Mouse (Mus musculus): ENCODE results near the gene Nfatc4. TPM values are rescaled to one million over a fixed set of nuclear protein-coding genes. Genes with fewer than 3 reads are reported as not detected.

Gene Nfatc4
- polyA plus RNA-seq, 1 experiment from 2014 or later, result 115 TPM

GRCm38 (mm10) chr14:55785195-55785594 is 37.7 kb upstream of the Nfatc4 start:
- Histone ChIP-seq H3K9ac (no peak overlapping the region), H3K9me3 (replicated peaks) (no peaks in the 10 kb centered on the region), H3K27me3 (peaks cover 26% of the 10 kb centered on the region), H3K36me3 (no peaks in the 10 kb centered on the region), H3K27ac (replicated peaks) (no peak overlapping the region), H3K4me1 (peaks cover 41% of the 10 kb centered on the region), H3K4me2 (replicated peaks) (no peak overlapping the region), H3K4me3 (replicated peaks) (no peak overlapping the region)
- WGBS, result 34% methylated on average over 6 of the region's 6 CpGs
- ATAC-seq (ENCODE audit: insufficient number of reproducible peaks, low FRiP score, low TSS enrichment, low read depth), result no peak

GRCm38 (mm10) chr14:55787731-55788130 is 35.2 kb upstream of the Nfatc4 start:
- Histone ChIP-seq H3K4me3 (replicated peaks) (peak overlapping the region; percentile 49), H3K4me2 (replicated peaks) (peak overlapping the region; percentile 80), H3K27ac (replicated peaks) (no peak overlapping the region), H3K4me1 (peaks cover 21% of the 10 kb centered on the region), H3K9ac (no peak overlapping the region), H3K36me3 (no peaks in the 10 kb centered on the region), H3K9me3 (replicated peaks) (no peaks in the 10 kb centered on the region), H3K27me3 (peaks cover 17% of the 10 kb centered on the region)
- no peak for ATAC-seq (ENCODE audit: insufficient number of reproducible peaks, low FRiP score, low TSS enrichment, low read depth)
- WGBS, result 40% methylated on average over 11 of the region's 11 CpGs

GRCm38 (mm10) chr14:55788256-55789050 is 34.5 kb upstream of the Nfatc4 start, which contains the start of gene Ripk3:
TSS of gene Ripk3 (minus strand) at chr14:55788865.
- Histone ChIP-seq H3K4me3 (replicated peaks) (peak within 1 kb of the TSS; percentile 49), H3K4me1 (peaks cover 18% of the 10 kb centered on the region), H3K27me3 (peaks cover 17% of the 10 kb centered on the region), H3K9ac (peak within 1 kb of the TSS; percentile 34; the same call in 1 of the 2 replicates), H3K27ac (replicated peaks) (no peak within 1 kb of the TSS), H3K9me3 (replicated peaks) (no peaks in the 10 kb centered on the region), H3K4me2 (replicated peaks) (peak within 1 kb of the TSS; percentile 80), H3K36me3 (no peaks in the 10 kb centered on the region)
- WGBS, result 5% methylated on average over 40 of the region's 40 CpGs
- ATAC-seq (ENCODE audit: insufficient number of reproducible peaks, low FRiP score, low TSS enrichment, low read depth), result no peak

- Histone ChIP-seq H3K9me3 (replicated peaks) (no peaks in the 10 kb centered on the region), H3K27me3 (no peaks in the 10 kb centered on the region), H3K4me2 (replicated peaks) (no peak overlapping the region), H3K9ac (no peak overlapping the region), H3K4me1 (peaks cover 2% of the 10 kb centered on the region), H3K36me3 (no peaks in the 10 kb centered on the region), H3K4me3 (replicated peaks) (no peak overlapping the region), H3K27ac (replicated peaks) (no peak overlapping the region)
- 47% methylated on average over 2 of the region's 2 CpGs for WGBS
- no peak for ATAC-seq (ENCODE audit: insufficient number of reproducible peaks, low FRiP score, low TSS enrichment, low read depth)
Observed at GRCm38 (mm10) chr14:55793461-55793860, 29.5 kb upstream of the Nfatc4 start.

- H3K4me3 ChIP-seq (replicated peaks), result no peak overlapping the region
- no peak overlapping the region for H3K4me2 ChIP-seq (replicated peaks)
- WGBS, result 56% methylated on average over 2 of the region's 2 CpGs
- H3K9me3 ChIP-seq (replicated peaks), result no peaks in the 10 kb centered on the region
- H3K27ac ChIP-seq (replicated peaks), result no peak overlapping the region
- no peaks in the 10 kb centered on the region for H3K36me3 ChIP-seq
- no peak overlapping the region for H3K9ac ChIP-seq
- no peaks in the 10 kb centered on the region for H3K4me1 ChIP-seq
- no peak for ATAC-seq (ENCODE audit: insufficient number of reproducible peaks, low FRiP score, low TSS enrichment, low read depth)
- H3K27me3 ChIP-seq, result no peaks in the 10 kb centered on the region
Observed at GRCm38 (mm10) chr14:55793946-55794345, 29.0 kb upstream of the Nfatc4 start.

- no peak for ATAC-seq (ENCODE audit: insufficient number of reproducible peaks, low FRiP score, low TSS enrichment, low read depth)
- H3K27ac ChIP-seq (replicated peaks), result no peak overlapping the region
- 78% methylated on average over 15 of the region's 15 CpGs for WGBS
Observed at GRCm38 (mm10) chr14:55795380-55796163, 27.4 kb upstream of the Nfatc4 start.

GRCm38 (mm10) chr14:55814885-55815284 is 8.1 kb upstream of the Nfatc4 start:
- H3K9ac ChIP-seq, result 0 out of 2 replicates have a peak overlapping the region, but pooled peaks have one; percentile 9
- H3K27ac ChIP-seq (replicated peaks), result no peak overlapping the region
- H3K4me2 ChIP-seq (replicated peaks), result peak overlapping the region; percentile 63
- no peak for ATAC-seq (ENCODE audit: insufficient number of reproducible peaks, low FRiP score, low TSS enrichment, low read depth)
- no peaks in the 10 kb centered on the region for H3K36me3 ChIP-seq
- no peaks in the 10 kb centered on the region for H3K9me3 ChIP-seq (replicated peaks)
- H3K4me3 ChIP-seq (replicated peaks), result peak overlapping the region; percentile 43
- WGBS, result 17% methylated on average over 16 of the region's 16 CpGs
- peaks cover 9% of the 10 kb centered on the region for H3K4me1 ChIP-seq
- no peaks in the 10 kb centered on the region for H3K27me3 ChIP-seq

More at GRCm38 (mm10) chr14:55795380-55796163, 27.4 kb upstream of the Nfatc4 start:
- no peaks in the 10 kb centered on the region for H3K27me3 ChIP-seq
- no peaks in the 10 kb centered on the region for H3K9me3 ChIP-seq (replicated peaks)
- H3K4me2 ChIP-seq (replicated peaks), result no peak overlapping the region
- no peak overlapping the region for H3K9ac ChIP-seq
- no peaks in the 10 kb centered on the region for H3K4me1 ChIP-seq
- no peak overlapping the region for H3K4me3 ChIP-seq (replicated peaks)
- H3K36me3 ChIP-seq, result no peaks in the 10 kb centered on the region

GRCm38 (mm10) chr14:55815310-55815751 is 7.6 kb upstream of the Nfatc4 start:
- H3K4me3 ChIP-seq (replicated peaks), result peak overlapping the region; percentile 43
- no peaks in the 10 kb centered on the region for H3K36me3 ChIP-seq
- no peaks in the 10 kb centered on the region for H3K9me3 ChIP-seq (replicated peaks)
- H3K4me1 ChIP-seq, result peaks cover 9% of the 10 kb centered on the region
- ATAC-seq (ENCODE audit: insufficient number of reproducible peaks, low FRiP score, low TSS enrichment, low read depth), result no peak
- 21% methylated on average over 17 of the region's 17 CpGs for WGBS
- H3K9ac ChIP-seq, result 0 out of 2 replicates have a peak overlapping the region, but pooled peaks have one; percentile 9
- H3K27ac ChIP-seq (replicated peaks), result no peak overlapping the region
- H3K4me2 ChIP-seq (replicated peaks), result peak overlapping the region; percentile 63
- H3K27me3 ChIP-seq, result no peaks in the 10 kb centered on the region

GRCm38 (mm10) chr14:55819845-55820405 is 3.0 kb upstream of the Nfatc4 start:
- Histone ChIP-seq H3K4me3 (replicated peaks) (no peak overlapping the region), H3K9ac (no peak overlapping the region), H3K4me2 (replicated peaks) (no peak overlapping the region), H3K4me1 (peaks cover 15% of the 10 kb centered on the region), H3K27me3 (no peaks in the 10 kb centered on the region), H3K27ac (replicated peaks) (no peak overlapping the region), H3K36me3 (no peaks in the 10 kb centered on the region), H3K9me3 (replicated peaks) (no peaks in the 10 kb centered on the region)
- 77% methylated on average over 7 of the region's 7 CpGs for WGBS
- ATAC-seq (ENCODE audit: insufficient number of reproducible peaks, low FRiP score, low TSS enrichment, low read depth), result no peak

GRCm38 (mm10) chr14:55820576-55820975 is 2.4 kb upstream of the Nfatc4 start:
- H3K4me1 ChIP-seq, result peaks cover 16% of the 10 kb centered on the region
- no peaks in the 10 kb centered on the region for H3K27me3 ChIP-seq
- no peak overlapping the region for H3K4me3 ChIP-seq (replicated peaks)
- H3K36me3 ChIP-seq, result no peaks in the 10 kb centered on the region
- H3K4me2 ChIP-seq (replicated peaks), result no peak overlapping the region
- ATAC-seq (ENCODE audit: insufficient number of reproducible peaks, low FRiP score, low TSS enrichment, low read depth), result no peak
- H3K9ac ChIP-seq, result no peak overlapping the region
- H3K27ac ChIP-seq (replicated peaks), result no peak overlapping the region
- no peaks in the 10 kb centered on the region for H3K9me3 ChIP-seq (replicated peaks)
- WGBS, result 78% methylated on average over 9 of the region's 9 CpGs

GRCm38 (mm10) chr14:55822435-55822990 is 431 bp upstream of the Nfatc4 start:
- peak overlapping the region; percentile 76 for H3K4me2 ChIP-seq (replicated peaks)
- no peaks in the 10 kb centered on the region for H3K9me3 ChIP-seq (replicated peaks)
- no peaks in the 10 kb centered on the region for H3K36me3 ChIP-seq
- WGBS, result 2% methylated on average over 13 of the region's 13 CpGs
- H3K27me3 ChIP-seq, result no peaks in the 10 kb centered on the region
- H3K27ac ChIP-seq (replicated peaks), result peak overlapping the region; percentile 100
- no peak for ATAC-seq (ENCODE audit: insufficient number of reproducible peaks, low FRiP score, low TSS enrichment, low read depth)
- H3K9ac ChIP-seq, result peak overlapping the region; percentile 44; the same call in 1 of the 2 replicates
- H3K4me1 ChIP-seq, result peaks cover 29% of the 10 kb centered on the region
- peak overlapping the region; percentile 77 for H3K4me3 ChIP-seq (replicated peaks)
